Mouse (Mus musculus) heart, embryonic 13.5 days (tissue): ENCODE measurements around the gene 1700029F12Rik. TPM values are rescaled to one million over a fixed set of nuclear protein-coding genes. Genes with fewer than 3 reads are reported as not detected.
A peak's percentile ranks its signal among the peaks of the same experiment; 100 is the strongest.
"Not testable (repeated sequence)": the region's sequence is repeated elsewhere in the genome, so short reads cannot be mapped to it uniquely, and the experiment has no call there.

Source experiments
- ATAC-seq: fragments of 200-750 bp; cut with Nextera tagmentation; 2 replicates; pipeline ENCODE4 v1.8.0; 2017; ENCODE audit warnings: moderate TSS enrichment; ENCODE audit not compliant: insufficient number of reproducible peaks, low FRiP score, low TSS enrichment; ENCODE audit errors: extremely low read depth
- H3K27ac ChIP-seq: fragments of 300-500 bp; sonication (generic); replicated peaks from 2 replicates; pipeline ENCODE4 v1.5.1; 2015; ENCODE audit warnings: moderate library complexity, mild to moderate bottlenecking, inconsistent platforms
- H3K27me3 ChIP-seq: fragments of 300-500 bp; sonication (generic); replicated peaks from 2 replicates; pipeline ENCODE4 v1.6.1; 2015; ENCODE audit warnings: mild to moderate bottlenecking, inconsistent platforms
- H3K36me3 ChIP-seq: fragments of 300-500 bp; sonication (generic); 2 replicates; pipeline ENCODE4 v1.6.1; 2015; ENCODE audit warnings: mild to moderate bottlenecking, inconsistent platforms
- H3K4me1 ChIP-seq: fragments of 300-500 bp; sonication (generic); 2 replicates; pipeline ENCODE4 v1.6.1; 2015; ENCODE audit warnings: inconsistent platforms
- H3K4me2 ChIP-seq: fragments of 300-500 bp; sonication (generic); 2 replicates; pipeline ENCODE4 v1.6.1; 2015; ENCODE audit warnings: inconsistent platforms, mild to moderate bottlenecking, moderate library complexity
- H3K4me3 ChIP-seq: fragments of 300-500 bp; sonication (generic); 2 replicates; pipeline ENCODE4 v1.5.1; 2015; ENCODE audit warnings: moderate library complexity, mild to moderate bottlenecking, inconsistent platforms
- H3K9ac ChIP-seq: fragments of 300-500 bp; sonication (generic); 2 replicates; pipeline ENCODE4 v1.6.1; 2015; ENCODE audit warnings: inconsistent platforms, mild to moderate bottlenecking, moderate library complexity
- H3K9me3 ChIP-seq: fragments of 300-500 bp; sonication (generic); 2 replicates; pipeline ENCODE4 v1.6.1; 2016; ENCODE audit warnings: inconsistent platforms
- WGBS: fragments of 180-500 bp; shearing (Covaris S2); methylation state at CpG from one replicate; pipeline ENCODE4 v1.1.7; 2015; ENCODE audit warnings: mixed read lengths; 5-methylcytosine and 5-hydroxymethylcytosine counted together
- polyA plus RNA-seq: library from polyadenylated mRNA; unstranded; fragments of >200 nt; fragmentation: Nextera tagmentation; extraction: Ambion mirVana; gene quantifications from 2 replicates; pipeline ENCODE4 v1.2.1, GENCODE M21; 2015

The 1700029F12Rik gene
- polyA plus RNA-seq, 1 experiment from 2014 or later, result not detected

DNA sequence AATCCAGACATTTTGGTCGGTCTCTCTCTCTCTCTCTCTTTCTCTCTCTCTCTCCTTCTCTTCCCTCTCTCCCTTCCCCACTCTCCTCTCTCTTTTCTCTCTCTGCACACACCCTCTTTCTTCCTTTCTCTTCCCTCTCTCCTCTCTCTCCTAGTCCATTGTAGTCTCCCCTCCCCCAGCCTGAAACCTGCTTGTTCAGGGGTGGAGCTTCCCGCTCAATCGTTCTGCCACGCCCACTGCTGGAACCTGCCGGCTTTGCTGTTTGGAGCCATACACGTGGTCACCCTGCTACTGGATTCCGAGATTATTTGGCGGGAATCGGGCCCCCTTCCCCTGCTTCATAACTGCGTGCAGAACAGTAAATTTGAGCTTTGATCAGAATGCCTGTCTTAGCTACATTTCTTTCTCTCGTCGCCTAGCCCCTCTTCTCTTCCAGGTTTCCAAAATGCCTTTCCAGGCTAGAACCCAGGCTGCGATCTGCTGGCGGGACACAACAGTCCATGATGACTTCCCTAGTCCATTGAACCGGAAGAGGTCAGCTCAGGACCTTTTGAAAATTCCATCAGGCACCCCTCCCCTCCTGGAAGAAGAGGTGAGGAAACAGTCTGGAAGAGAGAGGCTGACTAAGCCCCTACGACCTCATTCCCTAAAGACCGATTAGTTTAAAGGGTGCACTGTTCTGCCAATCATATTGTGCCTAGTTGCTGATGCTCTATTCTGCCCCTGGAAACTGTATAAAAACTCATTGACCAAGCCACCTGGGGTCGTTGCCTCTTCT is 30.9 kb upstream of the 1700029F12Rik start:
- Histone ChIP-seq H3K4me2 (peak overlapping the region; percentile 28), H3K4me1 (peaks cover 19% of the 10 kb centered on the region), H3K27me3 (peaks cover 14% of the 10 kb centered on the region)
- not testable (repeated sequence) for ATAC-seq, H3K9me3 ChIP-seq, H3K9ac ChIP-seq, H3K36me3 ChIP-seq, H3K4me3 ChIP-seq, H3K27ac ChIP-seq
- WGBS, result 39% methylated on average over 18 of the region's 18 CpGs

DNA sequence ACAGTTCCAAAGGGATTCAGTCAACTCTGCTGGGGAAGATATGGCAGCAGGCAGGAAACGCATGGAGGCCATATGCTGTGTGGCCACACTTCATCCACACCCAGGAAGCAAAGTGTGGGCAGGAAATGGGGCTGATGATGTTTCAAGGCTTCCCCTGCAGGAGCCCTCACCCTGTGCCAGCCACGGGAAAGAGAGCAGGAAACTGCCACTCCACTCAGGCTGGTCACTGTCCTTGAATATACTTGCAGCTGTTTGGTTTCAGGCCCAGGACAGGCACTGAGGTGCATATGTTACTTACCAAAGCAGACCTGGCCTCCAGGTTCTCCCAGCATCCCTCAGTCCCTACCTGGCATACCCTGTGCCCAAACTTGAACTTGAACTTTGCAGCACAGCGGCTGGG is 30.3 kb upstream of the 1700029F12Rik start:
- Histone ChIP-seq H3K4me2 (peak overlapping the region; percentile 28), H3K4me1 (peaks cover 19% of the 10 kb centered on the region), H3K36me3 (no peaks in the 10 kb centered on the region), H3K4me3 (no peak overlapping the region), H3K9me3 (no peaks in the 10 kb centered on the region), H3K27ac (no peak overlapping the region), H3K9ac (no peak overlapping the region), H3K27me3 (0 out of 2 replicates have a peak, but pooled peaks cover 8% of the 10 kb centered on the region)
- no peak for ATAC-seq
- 42% methylated on average over 3 of the region's 3 CpGs for WGBS

GRCm38 (mm10) chr13:97063431-97063830 is 29.3 kb upstream of the 1700029F12Rik start:
- H3K27ac ChIP-seq, result no peak overlapping the region
- H3K27me3 ChIP-seq, result 0 out of 2 replicates have a peak, but pooled peaks cover 8% of the 10 kb centered on the region
- no peaks in the 10 kb centered on the region for H3K36me3 ChIP-seq
- ATAC-seq, result no peak
- peaks cover 19% of the 10 kb centered on the region for H3K4me1 ChIP-seq
- no peaks in the 10 kb centered on the region for H3K9me3 ChIP-seq
- no peak overlapping the region for H3K9ac ChIP-seq
- 78% methylated on average over 2 of the region's 2 CpGs for WGBS
- no peak overlapping the region for H3K4me3 ChIP-seq
- H3K4me2 ChIP-seq, result no peak overlapping the region

GRCm38 (mm10) chr13:97062151-97062550 is 28.0 kb upstream of the 1700029F12Rik start:
- Histone ChIP-seq H3K27me3 (0 out of 2 replicates have a peak, but pooled peaks cover 5% of the 10 kb centered on the region), H3K27ac (no peak overlapping the region), H3K4me1 (peaks cover 11% of the 10 kb centered on the region), H3K4me3 (no peak overlapping the region), H3K9me3 (no peaks in the 10 kb centered on the region), H3K9ac (no peak overlapping the region), H3K4me2 (no peak overlapping the region), H3K36me3 (no peaks in the 10 kb centered on the region)
- 94% methylated on average over 3 of the region's 3 CpGs for WGBS
- no peak for ATAC-seq

GRCm38 (mm10) chr13:97060331-97060730 is 26.2 kb upstream of the 1700029F12Rik start:
- ATAC-seq, result no peak
- no peak overlapping the region for H3K9ac ChIP-seq
- peaks cover 11% of the 10 kb centered on the region for H3K4me1 ChIP-seq
- H3K36me3 ChIP-seq, result no peaks in the 10 kb centered on the region
- H3K4me3 ChIP-seq, result no peak overlapping the region
- H3K27me3 ChIP-seq, result no peaks in the 10 kb centered on the region
- no peaks in the 10 kb centered on the region for H3K9me3 ChIP-seq
- no peak overlapping the region for H3K27ac ChIP-seq
- peak overlapping the region; percentile 24; the same call in 1 of the 2 replicates for H3K4me2 ChIP-seq
- WGBS, result 59% methylated on average over 4 of the region's 8 CpGs

DNA sequence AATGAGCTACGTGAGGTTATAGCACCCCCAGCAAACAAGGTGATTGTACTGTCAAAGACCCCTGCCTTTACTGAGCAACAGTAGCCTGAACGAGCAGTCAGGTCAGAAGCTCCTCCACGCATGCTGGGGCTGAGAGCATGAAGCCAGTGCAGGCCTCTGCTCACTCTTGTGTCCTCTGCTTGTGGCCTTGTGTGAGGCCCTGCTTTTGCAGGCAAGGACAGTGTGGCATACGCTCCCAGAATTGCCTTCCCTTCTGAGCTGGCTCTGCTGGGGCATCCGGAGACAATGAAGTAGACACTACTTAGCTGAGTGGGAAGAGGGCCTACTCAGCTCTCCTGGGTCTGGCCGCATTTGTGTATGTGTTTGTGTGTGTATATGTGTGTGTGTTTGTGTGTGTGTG is 25.6 kb upstream of the 1700029F12Rik start:
- 89% methylated on average over 6 of the region's 6 CpGs for WGBS
- Histone ChIP-seq H3K27me3 (no peaks in the 10 kb centered on the region), H3K9ac (no peak overlapping the region), H3K36me3 (no peaks in the 10 kb centered on the region), H3K27ac (no peak overlapping the region), H3K4me1 (peaks cover 11% of the 10 kb centered on the region), H3K4me3 (no peak overlapping the region), H3K9me3 (no peaks in the 10 kb centered on the region), H3K4me2 (no peak overlapping the region)
- ATAC-seq, result no peak

- H3K9me3 ChIP-seq, result no peaks in the 10 kb centered on the region
- H3K4me1 ChIP-seq, result peaks cover 8% of the 10 kb centered on the region; the same call in 1 of the 2 replicates
- no peak overlapping the region for H3K4me2 ChIP-seq
- H3K27ac ChIP-seq, result no peak overlapping the region
- H3K36me3 ChIP-seq, result no peaks in the 10 kb centered on the region
- ATAC-seq, result no peak
- 50% methylated on average over 4 of the region's 4 CpGs for WGBS
- no peak overlapping the region for H3K4me3 ChIP-seq
- no peak overlapping the region for H3K9ac ChIP-seq
- no peaks in the 10 kb centered on the region for H3K27me3 ChIP-seq
These were observed 23.7 kb upstream of the 1700029F12Rik start for GRCm38 (mm10) chr13:97057817-97058216.

DNA sequence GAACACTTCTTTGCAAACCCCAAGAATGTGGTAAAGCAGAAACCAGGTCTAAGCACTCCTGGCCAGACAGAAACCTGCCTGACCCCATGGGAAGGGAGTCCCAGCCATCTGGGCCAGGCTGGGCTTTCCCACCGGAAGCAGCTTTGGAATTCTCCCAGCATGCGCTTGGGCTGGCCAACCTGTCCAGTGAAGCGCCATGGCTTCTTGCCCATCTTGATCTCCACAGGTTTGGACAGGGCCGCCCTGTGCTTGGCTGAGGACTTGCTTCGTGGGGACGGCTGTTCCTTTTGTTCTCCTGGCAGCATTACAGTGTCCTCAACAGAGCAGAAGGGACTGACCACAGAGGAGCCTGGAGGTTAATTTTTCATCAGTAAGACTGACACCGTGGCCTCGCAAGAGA is 19.7 kb upstream of the 1700029F12Rik start:
- 52% methylated on average over 8 of the region's 8 CpGs for WGBS
- Histone ChIP-seq H3K9ac (no peak overlapping the region), H3K27ac (no peak overlapping the region), H3K9me3 (no peaks in the 10 kb centered on the region), H3K27me3 (no peaks in the 10 kb centered on the region), H3K4me1 (peaks cover 6% of the 10 kb centered on the region; the same call in 1 of the 2 replicates), H3K4me3 (no peak overlapping the region), H3K36me3 (no peaks in the 10 kb centered on the region), H3K4me2 (no peak overlapping the region)
- no peak for ATAC-seq

DNA sequence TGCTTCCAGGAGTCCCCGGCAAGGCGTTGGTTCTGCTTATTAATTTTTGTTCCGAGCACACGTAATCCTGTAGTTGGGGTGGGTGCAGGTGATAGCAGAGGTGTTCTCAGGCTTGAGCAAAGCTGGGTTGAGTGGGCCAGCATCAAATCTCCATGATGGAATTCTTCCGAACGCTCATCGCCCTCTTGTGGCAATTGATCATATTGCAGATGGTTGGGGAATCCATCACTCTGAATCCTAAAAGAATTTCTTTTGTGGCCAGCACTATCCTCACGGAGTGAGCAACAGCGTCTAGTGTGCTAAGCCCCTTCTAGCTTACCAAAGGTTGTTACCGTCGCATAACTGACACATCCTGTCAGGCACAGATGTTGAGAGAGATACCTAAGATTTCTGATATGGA is 18.5 kb upstream of the 1700029F12Rik start:
- Histone ChIP-seq H3K27me3 (no peaks in the 10 kb centered on the region), H3K9ac (no peak overlapping the region), H3K4me2 (no peak overlapping the region), H3K9me3 (no peaks in the 10 kb centered on the region), H3K36me3 (no peaks in the 10 kb centered on the region), H3K27ac (no peak overlapping the region), H3K4me3 (no peak overlapping the region), H3K4me1 (peaks cover 6% of the 10 kb centered on the region; the same call in 1 of the 2 replicates)
- 11% methylated on average over 11 of the region's 11 CpGs for WGBS
- no peak for ATAC-seq

- H3K4me1 ChIP-seq, result peaks cover 6% of the 10 kb centered on the region; the same call in 1 of the 2 replicates
- no peaks in the 10 kb centered on the region for H3K36me3 ChIP-seq
- H3K4me3 ChIP-seq, result no peak overlapping the region
- H3K4me2 ChIP-seq, result no peak overlapping the region
- no peaks in the 10 kb centered on the region for H3K27me3 ChIP-seq
- no peak for ATAC-seq
- 73% methylated on average over 6 of the region's 6 CpGs for WGBS
- no peaks in the 10 kb centered on the region for H3K9me3 ChIP-seq
- H3K9ac ChIP-seq, result no peak overlapping the region
- no peak overlapping the region for H3K27ac ChIP-seq
These were observed 17.0 kb upstream of the 1700029F12Rik start for GRCm38 (mm10) chr13:97051158-97051557.

DNA sequence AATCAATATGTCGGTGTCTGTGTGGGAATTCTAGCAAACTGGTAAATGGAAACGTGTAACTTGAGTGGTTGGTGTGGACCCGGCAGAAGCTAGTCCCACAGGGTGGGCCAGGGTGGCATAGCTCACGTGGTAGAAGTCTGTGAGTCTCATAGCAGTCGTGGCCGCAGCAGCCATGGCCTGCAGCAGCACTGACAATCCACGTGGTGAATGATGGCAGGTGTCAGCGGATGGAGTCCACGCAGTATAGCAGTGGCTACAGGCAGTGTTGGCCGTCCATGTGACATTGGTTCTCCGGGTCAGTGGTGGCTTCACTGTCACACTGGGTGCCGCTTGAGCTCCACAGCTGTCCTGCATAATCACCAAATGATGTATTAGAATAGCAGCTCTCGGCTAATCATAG is 4.1 kb downstream of the 1700029F12Rik start:
- H3K4me3 ChIP-seq, result no peak overlapping the region
- H3K9me3 ChIP-seq, result 0 out of 2 replicates have a peak, but pooled peaks cover 6% of the 10 kb centered on the region
- H3K36me3 ChIP-seq, result no peaks in the 10 kb centered on the region
- 76% methylated on average over 13 of the region's 13 CpGs for whole genome bisulfite sequencing
- no peaks in the 10 kb centered on the region for H3K27me3 ChIP-seq
- peaks cover 6% of the 10 kb centered on the region for H3K4me1 ChIP-seq
- no peak overlapping the region for H3K4me2 ChIP-seq
- H3K9ac ChIP-seq, result no peak overlapping the region
- ATAC-seq, result no peak
- H3K27ac ChIP-seq, result no peak overlapping the region

GRCm38 (mm10) chr13:97021906-97022305 is 12.3 kb downstream of the 1700029F12Rik start:
- no peak for ATAC-seq
- Histone ChIP-seq H3K9ac (no peak overlapping the region), H3K9me3 (no peaks in the 10 kb centered on the region; the same call in 1 of the 2 replicates), H3K36me3 (no peaks in the 10 kb centered on the region), H3K4me1 (peaks cover 23% of the 10 kb centered on the region), H3K4me3 (no peak overlapping the region), H3K4me2 (no peak overlapping the region), H3K27me3 (no peaks in the 10 kb centered on the region), H3K27ac (peak overlapping the region; percentile 8; the same call in 1 of the 2 replicates)
- WGBS, result 9% methylated on average over 4 of the region's 4 CpGs
